Mouse (Mus musculus) heart, postnatal 10 days (tissue): ENCODE results near the gene Slc25a45. TPM values are rescaled to one million over a fixed set of nuclear protein-coding genes. Genes with fewer than 3 reads are reported as not detected.
A peak's percentile ranks its signal among the peaks of the same experiment; 100 is the strongest.

Source experiments
- DNase-seq, 2 experiments: peaks; one replicate each; pipeline ENCODE4 v3.0.0; 2021
- intact Hi-C: fragments of 180-260 bp; cut with DNase I; formaldehyde crosslinking; loops from one replicate; pipeline ENCODE4 v1.15.1; 2025
- total RNA-seq, 2 experiments: library from RNA; stranded (reverse); gene quantifications; 2 replicates each; pipeline ENCODE4 v1.2.3; 2021

Slc25a45 gene
- total RNA-seq, 2 experiments from 2014 or later: 4.6 to 5.9 TPM

DNA sequence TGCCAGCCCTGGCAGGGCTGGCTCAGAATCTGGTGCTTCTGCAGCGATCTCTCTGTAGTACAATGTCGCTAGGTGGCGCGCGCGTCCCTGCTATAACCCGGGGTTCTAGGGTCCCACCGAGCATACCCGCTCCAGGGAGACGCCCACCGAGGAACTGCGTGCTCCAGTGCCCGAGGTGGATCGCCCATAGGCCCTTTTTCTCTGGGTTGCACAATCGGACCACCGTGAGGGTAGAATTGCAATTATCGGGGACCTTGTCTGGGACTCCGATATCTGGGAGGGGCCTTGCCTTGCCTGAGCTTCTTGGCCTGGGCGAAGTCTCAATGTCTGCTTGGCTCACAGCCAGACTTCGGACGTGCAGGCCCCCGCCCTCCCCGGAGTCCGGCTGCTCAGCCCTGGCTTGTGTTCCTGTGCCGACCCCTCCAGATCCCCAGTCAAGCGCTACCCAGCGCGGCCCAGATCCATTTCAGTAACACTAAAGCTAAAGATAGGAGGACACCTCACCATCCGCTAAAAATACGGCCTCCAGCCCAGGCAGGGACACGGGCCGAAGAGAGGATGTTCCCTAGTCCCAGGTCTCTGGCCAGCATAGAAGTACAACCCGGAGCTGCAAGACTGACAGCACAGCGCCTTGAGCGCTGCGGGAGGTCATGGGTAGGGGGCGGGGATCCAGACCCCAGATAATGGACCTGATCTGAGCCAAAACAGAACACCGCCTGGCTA, 46.5 kb downstream of the Slc25a45 start:
- intact Hi-C loops: loop anchor here (1.0 to 2.0 kb wide), 2 partner anchors 17 to 32 kb away; no protein-coding TSS in a partner anchor
- peak; percentile 95 to 97 for DNase-seq

DNA sequence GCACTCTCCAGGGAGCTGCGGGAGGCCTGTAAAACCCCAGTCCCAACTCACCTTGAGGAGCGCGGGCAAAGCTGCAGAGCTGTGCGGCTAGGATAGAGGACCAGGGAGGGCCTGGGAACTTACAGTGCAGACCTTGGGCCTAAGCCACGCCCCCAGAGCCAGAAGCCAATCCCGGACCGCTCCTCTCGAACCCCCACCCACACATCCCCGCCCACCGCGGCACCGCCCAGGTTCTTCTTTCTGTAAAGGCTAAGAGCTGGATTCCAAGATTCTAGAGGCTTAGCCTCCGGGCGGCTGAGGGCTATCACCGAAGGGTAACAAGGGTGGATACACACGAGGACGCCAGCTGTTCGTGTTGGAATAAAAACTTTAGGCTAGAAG, 47.1 kb downstream of the Slc25a45 start, which contains the start of gene Cdc42ep2:
TSS of gene Cdc42ep2 (minus strand) at position 104 of the 381 bp plus-strand sequence.
- intact Hi-C loops: loop anchor here (1.0 to 2.0 kb wide), 2 partner anchors 16 to 32 kb away; no protein-coding TSS in a partner anchor
- DNase-seq: peak; percentile 97 to 98

DNA sequence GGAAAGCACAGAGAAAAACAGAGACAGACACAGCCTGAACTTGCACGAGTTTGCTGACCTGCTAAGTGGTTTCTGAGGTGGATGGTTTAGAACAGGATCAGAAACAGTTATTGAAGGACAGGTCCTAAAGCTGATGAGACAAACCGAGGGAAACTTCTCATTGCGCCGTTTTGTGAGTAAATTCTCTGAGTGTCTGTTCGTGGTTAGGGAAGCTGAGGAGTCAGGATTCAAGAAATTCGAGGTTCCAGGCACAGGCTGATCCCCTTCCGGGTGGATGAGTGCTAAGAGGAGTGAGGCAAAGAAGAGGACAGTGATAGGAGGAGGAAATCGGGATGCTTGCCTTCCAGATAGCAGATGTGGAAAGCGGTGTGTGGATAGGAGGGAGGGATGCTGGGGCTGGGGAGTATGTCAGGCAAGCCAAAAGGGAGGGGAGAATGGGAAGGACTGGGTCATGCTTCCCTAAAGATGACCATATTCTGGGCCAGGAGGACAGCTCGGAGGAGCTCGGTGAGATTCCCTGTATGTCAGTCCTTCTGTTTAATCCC, 47.8 kb downstream of the Slc25a45 start:
- DNase-seq: peak; percentile 30 to 43
- intact Hi-C loops: loop anchor here (2.0 kb wide), 1 partner anchor 15 kb away; no protein-coding TSS in a partner anchor

DNA sequence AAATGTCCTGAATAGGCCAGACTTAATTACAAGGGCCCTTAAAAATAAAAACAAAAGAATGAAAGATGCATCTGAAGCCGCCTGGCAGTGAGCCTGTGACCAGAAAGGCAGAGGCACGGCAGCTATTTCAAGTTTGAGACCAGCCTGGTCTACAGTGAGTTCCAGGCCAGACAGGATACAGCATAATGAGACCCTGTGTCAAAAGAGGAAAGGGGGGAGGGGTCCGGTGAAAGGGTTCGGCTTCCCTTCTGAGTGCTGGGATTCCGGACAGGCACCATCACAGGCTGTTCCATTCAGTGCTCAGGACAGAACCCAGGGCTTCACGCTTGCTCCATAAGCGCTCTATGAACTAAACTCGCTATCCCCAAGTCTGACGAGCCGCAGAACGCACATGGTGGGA, 49.4 kb downstream of the Slc25a45 start:
- DNase-seq: peak in 1 of 2 experiments; percentile 24
- intact Hi-C loops: no loop called here

DNA sequence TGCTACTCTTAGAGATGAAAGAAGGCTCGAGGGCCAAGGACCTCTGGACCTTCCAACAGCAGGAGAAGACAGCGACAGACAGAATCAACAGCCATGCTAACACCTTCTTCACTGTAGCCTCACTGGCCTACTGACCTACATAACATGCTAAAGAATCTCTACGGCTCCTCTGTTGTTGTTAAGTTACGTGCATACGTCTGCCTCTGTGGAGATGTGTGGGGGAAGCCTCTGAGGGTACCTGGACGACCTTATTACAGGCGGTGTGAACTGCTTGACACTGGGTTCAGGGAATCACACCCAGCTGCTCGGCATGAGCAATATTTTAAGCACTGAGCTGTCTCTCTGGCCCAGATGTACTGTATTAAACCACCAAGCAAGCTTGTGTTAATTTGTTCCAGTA, 49.9 kb downstream of the Slc25a45 start:
- intact Hi-C loops: no loop called here

DNA sequence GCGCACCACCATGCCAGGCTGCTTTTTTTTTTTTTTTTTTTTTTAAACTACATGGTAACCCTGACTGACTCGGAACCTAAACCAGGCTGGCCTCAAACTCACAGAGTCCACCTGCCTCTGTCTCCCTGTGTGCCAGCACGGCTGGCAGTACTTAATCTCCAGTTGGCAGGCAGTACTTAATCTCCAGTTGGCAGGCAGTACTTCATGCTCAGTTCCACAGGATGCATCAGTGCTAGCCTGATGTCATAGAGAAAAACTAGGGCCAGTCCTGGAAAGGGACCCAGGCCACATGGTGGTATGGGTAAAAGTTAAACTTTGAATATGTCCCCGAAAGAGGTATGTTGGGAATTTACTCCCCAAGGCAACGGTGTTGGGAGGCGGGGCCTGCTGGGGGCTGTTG, 50.5 kb downstream of the Slc25a45 start:
- DNase-seq: no peak
- intact Hi-C loops: no loop called here

More for the DNA sequence above, 49.9 kb downstream of the Slc25a45 start:
- DNase-seq: no peak

GRCm38 (mm10) chr19:5928546-5928945, 50.9 kb downstream of the Slc25a45 start:
- intact Hi-C loops: no loop called here
- no peak for DNase-seq

DNA sequence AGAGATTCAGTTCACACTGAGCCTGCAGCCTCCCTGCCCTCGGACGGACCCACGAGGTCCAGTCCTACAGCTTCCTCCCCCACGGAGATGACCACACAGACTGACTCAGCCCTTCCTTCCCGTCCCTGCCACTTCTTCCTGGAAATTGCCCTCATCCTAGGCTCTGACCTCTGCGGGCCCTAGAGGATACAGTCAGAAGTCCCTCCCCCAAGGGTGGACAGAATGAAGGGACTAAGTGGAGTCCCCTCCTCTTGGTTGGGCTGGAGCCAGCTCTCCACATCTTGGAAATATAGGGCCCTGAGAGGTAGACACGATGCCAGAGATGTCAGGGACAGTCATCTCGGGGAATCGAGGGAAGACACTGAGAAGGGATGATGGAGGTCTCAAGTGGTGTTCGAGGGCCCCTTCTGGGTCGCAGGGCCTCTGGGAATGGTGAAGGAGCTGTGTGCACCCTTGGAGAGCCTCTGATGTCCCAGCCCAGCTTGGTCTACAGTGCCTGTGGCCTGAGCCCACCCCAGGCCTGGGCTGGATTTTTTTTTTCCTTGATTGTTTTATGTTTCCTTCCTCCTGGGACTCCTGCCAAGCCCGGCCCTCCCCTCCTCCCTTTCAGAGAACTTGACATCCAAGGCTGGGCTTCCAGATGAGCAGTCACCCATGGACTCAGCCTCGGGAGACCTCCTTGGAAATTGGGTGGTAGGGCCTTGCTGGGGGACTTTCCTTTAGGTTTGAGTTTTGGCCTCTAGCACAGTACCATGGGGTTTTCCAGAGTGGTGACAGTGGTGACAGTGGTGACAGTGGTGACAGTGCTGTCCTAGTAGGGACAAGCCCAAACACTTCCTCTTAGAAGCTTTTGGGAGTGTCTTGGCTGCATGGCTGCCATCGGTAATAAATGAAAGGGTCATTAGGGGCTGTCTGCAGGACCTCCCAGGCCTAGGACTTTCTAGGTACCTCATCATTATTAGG, 52.3 kb downstream of the Slc25a45 start:
- intact Hi-C loops: no loop called here
- peak; percentile 81 for DNase-seq

- intact Hi-C loops: no loop called here
- peak; percentile 77 to 81 for DNase-seq
These were observed 57.7 kb downstream of the Slc25a45 start for GRCm38 (mm10) chr19:5935266-5935665.

Other genes with a start within 250 kb of the Slc25a45 start
- gene Rela, start 240.3 kb upstream of the Slc25a45 start, total RNA-seq: 10 to 100 TPM; 32.6 to 38.2 TPM
- gene Sipa1, start 214.1 kb upstream of the Slc25a45 start, total RNA-seq: 10 to 100 TPM; 44.2 to 49.6 TPM
- 10 to 100 TPM; 41.3 to 47.8 TPM for gene Map3k11, start 189.1 kb upstream of the Slc25a45 start, total RNA-seq
- gene Pcnx3, start 188.9 kb upstream of the Slc25a45 start, total RNA-seq: 10 to 100 TPM; 34.7 to 37.9 TPM
- not detected for gene Kcnk7, start 173.4 kb upstream of the Slc25a45 start, total RNA-seq
- gene Ehbp1l1, start 151.5 kb upstream of the Slc25a45 start, total RNA-seq: 100 to 1,000 TPM; 154 to 161 TPM
- gene Fam89b, start 148.2 kb upstream of the Slc25a45 start, total RNA-seq: 10 to 100 TPM; 44.0 to 47.7 TPM
- 10 to 100 TPM; 77.0 to 79.2 TPM for gene Ltbp3, start 136.9 kb upstream of the Slc25a45 start, total RNA-seq
- 10 to 100 TPM; 63.4 to 65.7 TPM for gene Scyl1, start 106.4 kb upstream of the Slc25a45 start, total RNA-seq
- gene Frmd8, start 2.5 kb upstream of the Slc25a45 start, total RNA-seq: 10 to 100 TPM; 19.0 to 20.5 TPM
- gene Tigd3, start 16.3 kb downstream of the Slc25a45 start, total RNA-seq: 1 to 10 TPM; 1.1 to 1.2 TPM
- 100 to 1,000 TPM; 100 to 101 TPM for gene Dpf2, start 35.2 kb downstream of the Slc25a45 start, total RNA-seq
- 10 to 100 TPM; 14.0 to 16.0 TPM for gene Cdc42ep2, start 47.0 kb downstream of the Slc25a45 start, total RNA-seq
- gene Pola2, start 86.4 kb downstream of the Slc25a45 start, total RNA-seq: 10 to 100 TPM; 21.1 TPM
- gene Slc22a20, start 108.3 kb downstream of the Slc25a45 start, total RNA-seq: not detected
- 10 to 100 TPM; 32.6 to 37.8 TPM for gene Capn1, start 138.1 kb downstream of the Slc25a45 start, total RNA-seq
- gene Syvn1, start 168.8 kb downstream of the Slc25a45 start, total RNA-seq: 10 to 100 TPM; 19.5 TPM
- 10 to 100 TPM; 41.7 to 46.7 TPM for gene Mrpl49, start 180.0 kb downstream of the Slc25a45 start, total RNA-seq
- gene Fau, start 180.0 kb downstream of the Slc25a45 start, total RNA-seq: 100 to 1,000 TPM; 738 to 768 TPM
- gene Znhit2, start 183.4 kb downstream of the Slc25a45 start, total RNA-seq: 10 to 100 TPM; 13.6 to 13.9 TPM
- gene Tm7sf2, start 190.6 kb downstream of the Slc25a45 start, total RNA-seq: 1 to 10 TPM; 2.7 to 2.9 TPM
- 10 to 100 TPM; 36.4 TPM for gene Vps51, start 199.4 kb downstream of the Slc25a45 start, total RNA-seq
- not detected for gene Tmem262, start 202.2 kb downstream of the Slc25a45 start, total RNA-seq
- gene Gm28374, start 204.4 kb downstream of the Slc25a45 start, total RNA-seq: not detected
- 10 to 100 TPM; 24.4 to 26.3 TPM for gene Zfpl1, start 207.1 kb downstream of the Slc25a45 start, total RNA-seq
- 1 to 10 TPM; 3.8 to 5.0 TPM for gene Cdca5, start 207.2 kb downstream of the Slc25a45 start, total RNA-seq
- gene AC131692.1, start 216.6 kb downstream of the Slc25a45 start, total RNA-seq: under 1 TPM in 1 of 2 experiments, not detected in 1; 0.43 TPM
- under 1 TPM; 0.10 to 0.17 TPM for gene Naaladl1, start 228.0 kb downstream of the Slc25a45 start, total RNA-seq
- gene Sac3d1, start 240.8 kb downstream of the Slc25a45 start, total RNA-seq: 10 to 100 TPM; 10.2 to 13.9 TPM